Mouse (Mus musculus) kidney, postnatal 14 days (tissue): ENCODE results near the gene Sct.
"Not testable (repeated sequence)": the region's sequence is repeated elsewhere in the genome, so short reads cannot be mapped to it uniquely, and the experiment has no call there.

Experiments used
- DNase-seq: peaks from one replicate; pipeline ENCODE4 v3.0.0; 2022; ENCODE audit warnings: mixed read lengths

Gene Sct

GRCm38 (mm10) chr7:141288042-141288441 lies 9.1 kb upstream of the Sct start:
- DNase-seq = no peak

- no peak for DNase-seq
Measured at GRCm38 (mm10) chr7:141282756-141283155, 3.8 kb upstream of the Sct start.

- peak; percentile 41 for DNase-seq
Measured at GRCm38 (mm10) chr7:141281442-141281841, 2.5 kb upstream of the Sct start.

GRCm38 (mm10) chr7:141277701-141278678 lies 943 bp downstream of the Sct start:
- no peak for DNase-seq

- peak; percentile 82 for DNase-seq
Measured at GRCm38 (mm10) chr7:141276546-141276945, 2.4 kb downstream of the Sct start, which contains the start of gene Cdhr5. TSS of gene Cdhr5 (minus strand) at chr7:141276786.

GRCm38 (mm10) chr7:141275356-141275755 lies 3.6 kb downstream of the Sct start:
- no peak for DNase-seq

GRCm38 (mm10) chr7:141270631-141271030 lies 8.3 kb downstream of the Sct start:
- DNase-seq = no peak

- no peak for DNase-seq
Measured at GRCm38 (mm10) chr7:141269273-141269545, 9.7 kb downstream of the Sct start.

GRCm38 (mm10) chr7:141268466-141269272 lies 10.3 kb downstream of the Sct start:
- no peak for DNase-seq

- peak; percentile 73 for DNase-seq
Measured at GRCm38 (mm10) chr7:141265739-141266561, 13.0 kb downstream of the Sct start, which contains the start of gene Irf7. TSS of gene Irf7 (minus strand) at chr7:141266481.

- no peak for DNase-seq
Measured at GRCm38 (mm10) chr7:141265411-141265738, 13.6 kb downstream of the Sct start.

GRCm38 (mm10) chr7:141264761-141265410 lies 14.0 kb downstream of the Sct start:
- DNase-seq = peak; percentile 50

GRCm38 (mm10) chr7:141264041-141264700 lies 14.8 kb downstream of the Sct start:
- DNase-seq = no peak

GRCm38 (mm10) chr7:141263640-141264039 lies 15.3 kb downstream of the Sct start:
- no peak for DNase-seq

GRCm38 (mm10) chr7:141261480-141261879 lies 17.5 kb downstream of the Sct start:
- no peak for DNase-seq

GRCm38 (mm10) chr7:141256159-141256558 lies 22.8 kb downstream of the Sct start:
- DNase-seq = no peak

GRCm38 (mm10) chr7:141250486-141250885 lies 28.4 kb downstream of the Sct start:
- DNase-seq = not testable (repeated sequence)

- no peak for DNase-seq
Measured at GRCm38 (mm10) chr7:141231551-141231950, 47.4 kb downstream of the Sct start.

- no peak for DNase-seq
Measured at GRCm38 (mm10) chr7:141231111-141231510, 47.8 kb downstream of the Sct start.

GRCm38 (mm10) chr7:141230570-141230969 lies 48.4 kb downstream of the Sct start:
- no peak for DNase-seq

- DNase-seq = no peak
Measured at GRCm38 (mm10) chr7:141229702-141230101, 49.2 kb downstream of the Sct start.
